Mouse (Mus musculus) WW6 (cell line): Measurements from ENCODE around the gene Syce2.

Experiments used
- DNase-seq: peaks from one replicate; pipeline ENCODE4 v3.0.0-alpha.2; 2013; ENCODE audit warnings: low read depth, low spot score

The Syce2 gene

GRCm38 (mm10) chr8:84844397-84845070, 27.4 kb upstream of the Syce2 start:
- DNase-seq, result no peak

DNA sequence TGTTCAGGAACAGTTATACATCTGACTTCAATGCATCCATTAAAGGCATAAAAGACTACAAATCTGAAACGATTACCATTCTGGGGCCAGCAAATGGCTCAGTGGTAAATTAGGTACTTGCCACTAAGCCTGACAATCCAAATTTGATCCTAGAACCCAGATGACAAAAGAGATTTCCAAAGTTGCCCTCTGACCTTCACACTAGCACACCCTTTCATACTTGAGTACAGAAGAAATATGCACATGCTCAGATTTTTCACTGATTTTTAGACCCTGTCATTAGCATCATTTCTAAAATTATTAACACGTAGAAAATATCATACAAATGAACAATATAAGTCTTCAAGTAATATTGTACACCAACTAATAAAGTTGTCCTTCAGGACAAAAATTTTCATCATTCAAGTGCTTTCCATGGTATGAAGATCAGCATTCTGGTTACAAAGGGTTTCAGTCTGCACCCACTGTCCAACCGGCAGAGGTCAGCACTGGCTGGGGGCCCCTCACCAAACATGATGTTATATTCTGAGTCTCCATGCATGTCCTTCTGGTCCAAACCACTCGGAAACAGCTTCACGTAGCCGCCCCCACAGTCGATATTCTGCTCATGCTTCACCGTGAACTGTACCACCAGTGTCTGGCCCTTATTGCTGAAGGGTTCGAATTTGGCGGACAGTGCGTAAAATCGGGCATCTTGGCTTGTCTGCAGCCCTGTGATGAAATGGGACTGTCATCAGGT, 26.4 kb upstream of the Syce2 start:
- no peak for DNase-seq

DNA sequence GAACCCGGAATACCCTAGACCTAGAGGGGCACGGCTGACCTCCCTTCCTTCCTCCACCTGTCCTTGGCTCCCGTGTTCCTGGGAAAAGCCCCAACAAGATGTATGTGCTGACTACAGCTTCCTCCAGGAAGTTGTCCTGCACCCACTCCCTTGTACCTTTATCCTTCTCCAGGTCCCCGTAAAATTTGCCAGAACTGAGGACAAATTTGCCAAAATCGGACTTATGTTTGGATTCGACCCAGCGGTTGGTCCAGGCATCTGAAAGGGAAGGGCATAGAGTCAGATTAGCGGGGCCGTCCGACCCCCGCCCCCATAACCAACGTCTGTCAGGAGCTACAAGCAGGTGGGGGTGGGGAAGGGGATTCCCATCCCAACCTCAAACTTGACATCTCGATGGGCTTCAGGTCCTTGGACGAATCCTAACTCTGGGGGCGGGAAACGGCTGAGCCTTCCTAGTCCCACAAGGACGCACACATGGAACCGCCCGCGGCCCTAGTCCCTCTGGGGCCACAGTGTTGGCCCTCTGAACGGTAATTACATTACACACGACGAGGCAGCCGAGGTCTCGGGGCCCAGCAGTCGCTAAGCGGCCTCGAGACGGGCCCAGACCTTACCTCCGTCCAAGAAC, 25.7 kb upstream of the Syce2 start:
- no peak for DNase-seq

DNA sequence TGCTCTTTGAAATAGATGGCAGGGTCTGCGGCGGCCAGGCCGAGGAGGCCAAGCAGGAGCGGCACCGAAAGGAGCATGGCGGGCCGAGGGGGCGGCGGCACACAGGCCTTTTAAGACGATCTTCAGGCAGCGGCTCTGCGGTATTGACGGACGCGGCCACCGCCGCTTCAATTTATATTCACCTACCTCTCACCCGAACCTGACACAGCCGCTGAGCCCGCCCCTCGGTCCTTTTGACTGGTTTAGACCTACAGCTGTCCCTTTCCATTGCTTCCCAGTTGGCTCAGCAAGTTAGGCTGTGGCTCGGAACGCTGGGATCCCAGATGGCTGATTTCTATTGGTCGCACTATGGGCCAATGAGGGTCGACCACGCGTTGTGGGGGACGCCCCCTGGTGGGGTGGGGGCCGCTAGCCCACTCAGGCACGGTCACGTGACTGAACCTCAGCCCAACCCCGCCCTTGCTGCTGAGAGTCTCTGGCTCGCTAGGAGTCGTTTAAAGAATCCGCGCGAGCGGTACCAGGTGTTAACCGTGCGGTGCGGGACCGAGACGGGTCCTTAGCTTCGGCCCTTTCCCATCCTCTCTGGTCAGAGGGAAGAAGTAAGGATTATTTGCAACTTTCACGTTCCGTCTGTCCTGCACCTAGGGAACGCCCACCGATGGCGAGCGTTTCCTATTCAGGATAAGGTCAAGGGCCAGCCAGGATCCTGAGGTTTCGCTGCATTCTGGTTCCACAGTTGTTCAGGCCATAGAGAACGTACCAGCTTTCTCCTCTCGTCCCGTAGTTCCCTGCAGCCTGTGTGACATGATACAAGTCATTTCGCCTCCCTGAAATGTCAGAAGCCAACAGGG, 25.0 kb upstream of the Syce2 start, which contains the start of gene Calr:
Gene Calr (minus strand): TSS at position 213 of the 851 bp plus-strand sequence.
- peak; percentile 100 for DNase-seq

DNA sequence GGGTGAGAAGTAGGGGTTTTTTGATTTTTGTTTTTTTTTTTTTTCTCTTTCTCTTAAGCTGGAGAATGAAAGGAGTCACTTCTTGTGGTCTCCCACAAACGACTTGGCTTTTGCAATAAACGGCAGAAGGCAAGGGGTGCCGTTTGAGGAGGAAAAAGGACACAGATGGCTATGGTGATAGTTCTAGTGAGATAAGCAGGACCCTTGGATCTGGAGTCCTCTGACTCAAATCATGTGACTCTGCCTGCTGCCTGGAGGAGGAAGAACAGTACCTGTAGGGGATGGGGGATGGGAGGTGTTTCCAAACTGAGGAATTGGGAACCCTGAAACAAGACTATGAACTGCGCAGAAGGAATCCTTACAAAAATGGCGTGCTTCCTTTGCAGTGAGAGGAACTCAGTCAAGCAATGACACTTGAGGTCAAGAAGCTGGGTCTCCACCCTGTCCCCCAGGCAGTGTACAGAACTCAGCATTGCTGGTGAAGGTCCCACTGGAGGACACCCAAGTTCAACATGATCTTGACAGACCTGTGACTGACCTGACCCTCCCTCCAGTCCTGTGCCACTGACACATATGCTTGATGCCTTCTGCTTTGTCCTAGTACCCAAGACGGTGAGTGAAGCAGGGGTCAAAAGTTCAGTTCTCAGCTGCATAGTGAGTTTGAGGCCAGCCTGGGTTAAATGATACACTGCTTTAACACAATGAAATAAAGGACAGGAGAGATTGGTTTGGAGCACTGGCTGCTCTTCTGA, 24.1 kb upstream of the Syce2 start:
- no peak for DNase-seq

GRCm38 (mm10) chr8:84856434-84856833, 15.5 kb upstream of the Syce2 start:
- no peak for DNase-seq

DNA sequence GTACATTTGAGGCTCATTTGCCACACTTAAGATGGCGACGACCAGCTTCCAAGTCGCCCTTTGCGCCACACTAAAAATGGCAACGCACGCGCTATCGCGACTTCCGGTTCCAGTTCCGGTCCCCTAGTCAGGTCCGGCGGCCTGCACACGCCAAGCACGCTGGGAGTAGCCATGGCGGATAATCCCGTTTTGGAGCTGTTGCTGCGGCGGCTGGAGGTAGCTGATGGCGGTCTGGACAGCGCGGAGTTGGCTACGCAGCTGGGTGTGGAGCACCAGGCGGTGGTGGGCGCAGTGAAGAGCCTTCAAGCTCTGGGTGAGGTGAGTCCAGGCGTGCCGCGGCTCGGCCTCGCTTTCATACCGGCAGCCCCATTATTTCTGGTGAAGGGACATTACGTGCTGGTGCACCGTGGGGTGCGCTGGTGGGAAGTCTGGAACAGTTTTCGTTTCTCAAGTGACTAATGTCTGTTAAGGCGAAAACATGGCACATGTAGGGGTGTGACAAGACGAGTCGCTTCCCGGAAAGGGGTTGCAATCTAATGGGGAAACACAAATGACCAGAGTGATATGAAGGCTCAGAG, 15.0 kb upstream of the Syce2 start, which contains the start of gene Farsa:
Gene Farsa (plus strand): TSS at position 126 of the 578 bp plus-strand sequence.
- DNase-seq, result peak; percentile 87

DNA sequence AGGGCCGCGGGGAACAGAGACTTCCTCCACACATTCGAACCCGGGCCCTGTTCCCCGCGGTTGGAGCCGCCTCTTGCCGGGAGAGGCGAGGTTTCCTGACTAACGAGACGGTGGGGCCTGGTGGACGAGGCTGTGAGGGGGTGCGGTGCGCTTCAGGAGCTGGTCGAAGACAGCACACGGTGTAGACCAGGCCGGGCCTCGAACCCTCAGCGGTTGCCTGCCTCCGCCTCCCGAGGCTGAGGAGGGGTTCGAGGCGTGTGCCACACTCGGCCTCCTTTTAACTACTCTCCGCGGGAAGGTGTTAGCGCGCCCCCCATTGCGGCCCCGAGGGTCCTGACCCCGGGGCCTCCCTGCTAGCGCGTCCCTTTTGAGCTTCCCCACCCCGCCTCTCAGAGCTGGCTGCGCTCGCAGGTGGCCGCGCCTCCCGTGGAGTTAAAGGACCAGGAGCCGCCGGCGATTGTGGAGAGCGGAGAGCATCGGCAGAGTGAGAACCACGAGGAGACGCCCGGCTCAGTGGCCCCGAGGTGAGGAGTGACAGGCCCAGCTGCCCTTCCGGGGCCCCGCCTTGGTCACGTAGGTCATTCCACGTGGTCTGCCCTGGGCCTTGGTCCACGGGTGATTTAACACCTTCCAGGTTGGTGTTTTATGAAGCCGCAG, 526 bp downstream of the Syce2 start:
- DNase-seq, result peak; percentile 40

- no peak for DNase-seq
Measured at GRCm38 (mm10) chr8:84873016-84873415, 1.1 kb downstream of the Syce2 start.

DNA sequence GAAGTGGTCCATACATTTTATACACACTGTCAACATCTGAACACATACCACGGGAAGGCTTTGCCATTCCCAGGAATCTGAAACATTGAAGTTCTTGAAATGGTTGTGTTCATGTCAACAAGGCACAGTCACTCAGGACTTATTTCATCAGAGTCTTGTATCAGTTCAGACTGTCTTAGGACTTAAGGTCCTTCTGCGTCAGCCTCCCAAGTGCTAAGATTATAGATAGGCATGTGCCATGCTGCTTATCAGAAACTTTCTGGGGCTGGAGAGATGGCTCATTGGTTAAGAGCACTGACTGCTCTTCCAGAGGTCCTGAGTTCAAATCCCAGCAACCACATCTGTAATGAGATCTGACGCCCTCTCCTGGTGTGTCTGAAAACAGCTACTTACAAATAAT, 2.4 kb downstream of the Syce2 start:
- no peak for DNase-seq

- no peak for DNase-seq
Measured at GRCm38 (mm10) chr8:84877297-84878035, 5.6 kb downstream of the Syce2 start.

DNA sequence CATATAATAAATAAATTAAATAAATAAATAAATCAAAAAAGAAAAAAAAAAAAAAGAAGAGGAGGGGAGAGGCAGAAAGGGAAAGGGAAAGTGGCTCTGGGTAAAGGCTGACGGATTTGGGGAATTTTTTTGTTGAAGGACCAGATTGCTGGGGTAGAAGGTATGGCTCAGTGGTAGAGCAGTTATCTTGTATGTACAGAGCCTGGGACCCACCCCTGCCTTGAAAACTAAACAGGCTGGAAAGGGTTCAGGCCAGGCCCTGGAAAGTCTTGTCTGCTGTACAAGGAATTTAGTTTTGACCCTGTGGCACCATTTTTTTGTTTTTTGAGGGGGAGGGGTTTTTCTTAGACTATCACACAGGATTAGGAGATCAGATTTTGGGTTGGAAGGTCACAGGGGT, 7.0 kb downstream of the Syce2 start:
- no peak for DNase-seq

DNA sequence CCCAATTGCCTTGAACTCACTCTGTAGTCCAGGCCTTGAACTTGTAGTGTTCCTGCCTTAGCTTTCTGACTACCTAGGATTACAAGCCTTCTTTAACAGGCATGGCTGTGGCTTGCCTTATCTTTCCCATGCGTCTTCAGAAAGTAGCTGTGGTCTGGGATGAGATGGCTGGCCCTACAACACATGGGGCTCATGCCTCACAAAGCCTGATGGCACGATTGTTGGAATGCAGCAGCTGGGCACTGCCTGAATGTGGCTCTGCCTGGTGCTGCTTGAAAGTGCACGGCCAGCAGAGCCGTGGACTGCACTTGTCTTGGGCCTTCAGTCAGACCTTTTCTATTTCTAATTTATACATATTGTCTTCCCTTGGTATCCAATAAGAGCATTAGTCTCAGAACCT, 12.8 kb downstream of the Syce2 start:
- no peak for DNase-seq

- DNase-seq, result no peak
Measured at GRCm38 (mm10) chr8:84888280-84888679, 16.4 kb downstream of the Syce2 start.

DNA sequence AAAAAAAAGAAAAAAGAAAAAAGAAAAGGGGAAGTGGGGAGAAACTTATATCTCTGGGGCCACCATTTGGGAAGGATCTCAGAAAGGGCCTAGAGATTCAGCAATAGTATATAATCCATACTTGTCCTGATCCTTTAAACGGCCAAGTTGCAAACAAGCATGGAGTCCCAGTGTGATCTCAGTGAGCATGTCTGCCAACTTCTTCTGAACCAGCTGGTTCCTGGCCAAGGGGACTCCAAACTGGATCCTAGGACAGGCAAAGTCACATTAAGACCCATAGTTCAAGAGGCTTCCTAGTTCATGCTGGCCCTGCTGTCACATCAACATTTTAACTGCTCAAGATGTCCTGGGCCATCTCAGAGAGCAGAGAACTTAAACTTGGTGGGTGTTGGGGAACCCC, 17.2 kb downstream of the Syce2 start:
- DNase-seq, result no peak

GRCm38 (mm10) chr8:84892993-84893708, 21.2 kb downstream of the Syce2 start:
- DNase-seq, result no peak

- peak; percentile 93 for DNase-seq
Measured at GRCm38 (mm10) chr8:84893709-84894134, 21.8 kb downstream of the Syce2 start, which contains the start of gene Gcdh. Gene Gcdh (minus strand): TSS chr8:84893921.

- DNase-seq, result no peak
Measured at GRCm38 (mm10) chr8:84895963-84896362, 24.1 kb downstream of the Syce2 start.

GRCm38 (mm10) chr8:84901071-84901470, 29.2 kb downstream of the Syce2 start:
- DNase-seq, result no peak
